In the genomic region with DNA sequence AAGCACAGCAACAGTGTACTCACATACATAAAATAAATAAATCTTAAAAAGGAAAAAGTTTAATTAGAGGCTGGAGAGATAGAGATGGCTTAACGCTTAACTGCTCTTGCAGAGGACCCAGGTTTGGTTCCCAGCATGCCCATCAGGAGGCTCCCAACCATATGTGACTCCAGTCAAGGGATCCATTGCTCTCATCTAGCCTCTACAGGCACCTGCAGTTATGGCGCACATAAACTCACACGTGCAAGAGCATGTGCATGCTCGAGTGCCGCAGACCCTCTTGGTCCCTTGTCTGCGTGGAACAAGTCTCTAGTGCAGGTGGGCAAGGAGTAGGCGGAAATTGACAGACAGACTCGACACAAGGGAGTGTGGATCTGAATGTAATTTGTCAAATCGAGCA, we compare ENCODE assay signal across 28 mouse cellular contexts. TPM values are rescaled to one million over a fixed set of nuclear protein-coding genes. Genes with fewer than 3 reads are reported as not detected.
"Had no signal": no experiment of that assay in that cellular context is flagged by ENCODE, and none has a peak within 500 bp of the region (broad histone marks: within the 10 kb centered on the region; RNA-seq: fewer than 3 reads in every experiment).

No protein-coding gene starts in this region.

- H3K9ac ChIP-seq: liver, embryonic 14.5 days; lung, embryonic 15.5 days; midbrain, embryonic 13.5 days; stomach, embryonic 15.5 days had no signal

- H3K9me3 ChIP-seq: lung, embryonic 15.5 days; midbrain, embryonic 13.5 days; stomach, embryonic 15.5 days had no signal

- ATAC-seq: intestine, postnatal 0 days; midbrain, embryonic 13.5 days; midbrain, embryonic 16.5 days had no signal

- H3K27me3 ChIP-seq: lung, embryonic 15.5 days; midbrain, embryonic 13.5 days; stomach, embryonic 15.5 days had no signal

- H3K36me3 ChIP-seq: lung, embryonic 15.5 days; midbrain, embryonic 13.5 days; stomach, embryonic 15.5 days had no signal

- H3K4me2 ChIP-seq: lung, embryonic 15.5 days; midbrain, embryonic 13.5 days; stomach, embryonic 15.5 days had no signal

- H3K27ac ChIP-seq: kidney, postnatal 0 days; lung, embryonic 15.5 days; midbrain, embryonic 13.5 days had no signal

- DNase-seq: kidney, adult 2 months; kidney, postnatal 25 days; lung, adult 18-20 months; lung, postnatal 10 days; lung, postnatal 36 days; thymus, postnatal 25 days had no signal

- H3K4me3 ChIP-seq: lung, embryonic 15.5 days; midbrain, embryonic 13.5 days; myocyte; stomach, embryonic 15.5 days had no signal

RNA-seq across cellular contexts. Expression of gene Gm6034, which starts 20.7 kb away (rescaled TPM):
- total RNA-seq: layer of hippocampus, adult 8-10 months; layer of hippocampus, postnatal 10 days; left cerebral cortex, postnatal 10 days; megakaryocyte progenitor cell, adult 5-6 weeks had no signal
- polyA plus RNA-seq: kidney, adult 2 months; kidney, embryonic 14.5 days; kidney, postnatal 0 days; large intestine, adult 2 months; limb, embryonic 11.5 days; limb, embryonic 14.5 days; liver, embryonic 11.5 days; liver, embryonic 14.5 days; lung, embryonic 15.5 days; midbrain, embryonic 13.5 days; midbrain, embryonic 16.5 days; myocyte; neural tube, embryonic 11.5 days; neural tube, embryonic 14.5 days; small intestine, adult 2 months had no signal

RNA-seq across cellular contexts. Expression of gene Gm11127, which starts 36.1 kb away (rescaled TPM):
- total RNA-seq: left cerebral cortex, postnatal 10 days; megakaryocyte progenitor cell, adult 5-6 weeks; megakaryocyte-erythroid progenitor cell, adult 5-6 weeks; monocyte, adult 5-6 weeks had no signal
- polyA plus RNA-seq: kidney, embryonic 14.5 days; limb, embryonic 11.5 days; liver, embryonic 11.5 days; lung, embryonic 15.5 days; midbrain, embryonic 13.5 days; midbrain, embryonic 16.5 days; neural tube, embryonic 11.5 days; neural tube, embryonic 14.5 days had no signal
